Mouse (Mus musculus): ENCODE measurements at regions not wholly inside any gene's neighbourhood (a gene's known extent, or its start where the extent isn't known, plus 50 kb on each side); places are given as distances from the start of the nearest gene placed in this dataset.
"Not testable (repeated sequence)": the region's sequence is repeated elsewhere in the genome, so short reads cannot be mapped to it uniquely, and the experiment has no call there.

GRCm38 (mm10) chr7:60622271-60623249 is 482.5 kb upstream of the Snrpn start:
- not testable (repeated sequence) for H3K36me3 ChIP-seq (ENCODE audit: control insufficient read depth, insufficient read depth); H3K27ac ChIP-seq (ENCODE audit: low read length); H3K9ac ChIP-seq (ENCODE audit: low read depth, low read length); H3K9me3 ChIP-seq (replicated peaks; ENCODE audit: control insufficient read depth, low read length); ATAC-seq (ENCODE audit: low read depth); H3K27me3 ChIP-seq (ENCODE audit: control insufficient read depth, insufficient read depth, low read depth, low read length); H3K4me1 ChIP-seq (ENCODE audit: control insufficient read depth, low read depth, low read length)
- Histone ChIP-seq H3K4me2 (ENCODE audit: low read depth, low read length) (peak overlapping the region; percentile 34), H3K4me3 (ENCODE audit: low read depth, low read length) (peak overlapping the region; percentile 15; the same call in 1 of the 2 replicates)
- 19% methylated on average over 29 of the region's 29 CpGs for WGBS (ENCODE audit: insufficient replicate concordance)

DNA sequence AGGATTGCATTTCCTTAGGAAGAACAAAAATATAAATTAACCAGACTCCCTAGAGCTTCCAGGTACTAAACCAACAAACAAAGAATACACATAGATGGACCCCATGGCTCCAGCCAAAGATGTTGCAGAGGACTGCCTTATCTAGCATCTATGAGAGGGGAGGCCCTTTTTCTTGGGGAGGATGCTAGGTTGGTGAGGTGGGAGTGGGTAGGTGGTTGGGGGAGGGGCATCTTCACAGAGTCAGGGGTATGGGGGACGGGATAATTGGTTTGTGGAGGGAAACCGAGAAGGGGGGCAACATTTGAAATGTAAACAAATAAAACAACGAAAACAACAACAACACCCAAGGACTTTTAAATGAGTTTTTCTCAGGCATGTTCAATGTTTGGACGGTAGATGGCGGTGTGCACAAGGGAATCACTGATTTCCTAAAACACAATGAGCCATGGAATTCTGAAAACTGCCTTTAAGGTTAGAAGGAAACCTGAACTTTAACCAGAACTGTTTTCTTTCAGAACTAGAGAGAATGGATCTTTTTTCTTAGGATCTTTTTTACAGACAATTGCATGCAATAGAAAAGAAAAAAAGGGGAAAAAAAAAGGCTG is 477.2 kb upstream of the Snrpn start:
- H3K9me3 ChIP-seq (replicated peaks; ENCODE audit: control insufficient read depth, low read length); H3K4me1 ChIP-seq (ENCODE audit: control insufficient read depth, low read depth, low read length); H3K36me3 ChIP-seq (ENCODE audit: control insufficient read depth, insufficient read depth); H3K4me2 ChIP-seq (ENCODE audit: low read depth, low read length); H3K9ac ChIP-seq (ENCODE audit: low read depth, low read length); H3K27ac ChIP-seq (ENCODE audit: low read length); H3K4me3 ChIP-seq (ENCODE audit: low read depth, low read length); H3K27me3 ChIP-seq (ENCODE audit: control insufficient read depth, insufficient read depth, low read depth, low read length); ATAC-seq (ENCODE audit: low read depth): not testable (repeated sequence)
- WGBS (ENCODE audit: insufficient replicate concordance): 6% methylated on average over 5 of the region's 5 CpGs
